Mouse (Mus musculus) forebrain, embryonic 14.5 days (tissue): Measurements from ENCODE around the gene Bax. TPM values are rescaled to one million over a fixed set of nuclear protein-coding genes. Genes with fewer than 3 reads are reported as not detected.
"Not testable (repeated sequence)": the region's sequence is repeated elsewhere in the genome, so short reads cannot be mapped to it uniquely, and the experiment has no call there.

Experiments
- ATAC-seq: fragments of 200-750 bp; cut with Nextera tagmentation; 2 replicates; pipeline ENCODE4 v1.8.0; 2017; ENCODE audit warnings: mild to moderate bottlenecking, moderate library complexity
- DNase-seq: peaks from one replicate; pipeline ENCODE4 v3.0.0-alpha.2; 2015; ENCODE audit warnings: low spot score
- H3K27ac ChIP-seq: fragments of 300-500 bp; sonication (generic); 2 replicates; pipeline ENCODE4 v1.5.1; 2014; ENCODE audit warnings: low read depth, mild to moderate bottlenecking, control low read depth, low read length, moderate library complexity
- H3K27me3 ChIP-seq: fragments of 300-500 bp; sonication (generic); replicated peaks from 2 replicates; pipeline ENCODE4 v1.6.1; 2014; ENCODE audit warnings: low read length, control low read depth, mixed read lengths; ENCODE audit not compliant: control insufficient read depth, insufficient read depth
- H3K36me3 ChIP-seq: fragments of 300-500 bp; sonication (generic); 2 replicates; pipeline ENCODE4 v1.6.1; 2014; ENCODE audit warnings: low read length, control low read depth; ENCODE audit not compliant: control insufficient read depth, insufficient read depth
- H3K4me1 ChIP-seq: fragments of 300-500 bp; sonication (generic); 2 replicates; pipeline ENCODE4 v1.6.1; 2014; ENCODE audit warnings: antibody characterized with exemption, low read length, control low read depth; ENCODE audit not compliant: control insufficient read depth, insufficient read depth
- H3K4me2 ChIP-seq: fragments of 300-500 bp; sonication (generic); 2 replicates; pipeline ENCODE4 v1.6.1; 2014; ENCODE audit warnings: mild to moderate bottlenecking, control low read depth, low read length
- H3K4me3 ChIP-seq: fragments of 300-500 bp; sonication (generic); 2 replicates; pipeline ENCODE4 v1.5.1; 2014; ENCODE audit warnings: low read depth, low read length, control low read depth
- H3K9ac ChIP-seq: fragments of 300-500 bp; sonication (generic); 2 replicates; pipeline ENCODE4 v1.6.1; 2014; ENCODE audit warnings: mild to moderate bottlenecking, low read length, control low read depth, moderate library complexity
- H3K9me3 ChIP-seq: fragments of 300-500 bp; sonication (generic); replicated peaks from 2 replicates; pipeline ENCODE4 v1.6.1; 2016; ENCODE audit warnings: low read length, control low read depth, mixed read lengths; ENCODE audit not compliant: control insufficient read depth
- WGBS: fragments of 180-500 bp; shearing (Covaris S2); extraction: QIAGEN DNeasy Blood & Tissue Kit; methylation state at CpG from one replicate; pipeline ENCODE4 v1.1.7; 2014; 5-methylcytosine and 5-hydroxymethylcytosine counted together
- polyA plus RNA-seq: library from polyadenylated mRNA; unstranded; fragments of >200 nt; fragmentation: Nextera tagmentation; extraction: Ambion mirVana; gene quantifications from 2 replicates; pipeline ENCODE4 v1.2.1, GENCODE M21; 2014

Bax gene
- polyA plus RNA-seq, 1 experiment from 2014 or later, result 168 TPM

- H3K9me3 ChIP-seq, result no peaks in the 10 kb centered on the region
- H3K4me2 ChIP-seq, result no peak overlapping the region
- 96% methylated on average over 4 of the region's 4 CpGs for WGBS
- DNase-seq (no peak), ATAC-seq (no peak)
- H3K27ac ChIP-seq, result no peak overlapping the region
- no peak overlapping the region for H3K4me3 ChIP-seq
- H3K27me3 ChIP-seq, result no peaks in the 10 kb centered on the region
- H3K9ac ChIP-seq, result no peak overlapping the region
- peaks cover 32% of the 10 kb centered on the region for H3K4me1 ChIP-seq
- peaks cover 62% of the 10 kb centered on the region for H3K36me3 ChIP-seq
These were observed 4.9 kb downstream of the Bax start for GRCm38 (mm10) chr7:45461781-45462180.

GRCm38 (mm10) chr7:45461326-45461725 is 5.4 kb downstream of the Bax start:
- WGBS, result 65% methylated on average over 5 of the region's 5 CpGs
- H3K4me2 ChIP-seq, result no peak overlapping the region

GRCm38 (mm10) chr7:45460860-45461314 is 5.8 kb downstream of the Bax start:
- ATAC-seq (no peak), DNase-seq (no peak)
- H3K27ac ChIP-seq, result peak overlapping the region; percentile 98; the same call in 1 of the 2 replicates
- 62% methylated on average over 13 of the region's 13 CpGs for WGBS
- no peak overlapping the region for H3K4me3 ChIP-seq
- peaks cover 30% of the 10 kb centered on the region for H3K4me1 ChIP-seq
- peak overlapping the region; percentile 52 for H3K4me2 ChIP-seq
- H3K36me3 ChIP-seq, result peaks cover 66% of the 10 kb centered on the region
- H3K9me3 ChIP-seq, result no peaks in the 10 kb centered on the region
- H3K9ac ChIP-seq, result no peak overlapping the region; the same call in 1 of the 2 replicates
- H3K27me3 ChIP-seq, result no peaks in the 10 kb centered on the region

More at GRCm38 (mm10) chr7:45461326-45461725, 5.4 kb downstream of the Bax start:
- Histone ChIP-seq H3K4me3 (no peak overlapping the region), H3K4me1 (peaks cover 33% of the 10 kb centered on the region), H3K27ac (peak overlapping the region; percentile 98; the same call in 1 of the 2 replicates), H3K36me3 (peaks cover 64% of the 10 kb centered on the region), H3K9me3 (no peaks in the 10 kb centered on the region), H3K9ac (no peak overlapping the region), H3K27me3 (no peaks in the 10 kb centered on the region)
- DNase-seq (no peak), ATAC-seq (no peak)

GRCm38 (mm10) chr7:45460377-45460776 is 6.3 kb downstream of the Bax start:
- no peak for DNase-seq
- peak overlapping the region; percentile 98 for H3K27ac ChIP-seq
- H3K4me2 ChIP-seq, result peak overlapping the region; percentile 52
- 83% methylated on average over 7 of the region's 7 CpGs for WGBS
- H3K9ac ChIP-seq, result peak overlapping the region; percentile 45
- H3K9me3 ChIP-seq, result no peaks in the 10 kb centered on the region
- H3K4me1 ChIP-seq, result peaks cover 25% of the 10 kb centered on the region
- peak overlapping the region; percentile 80 for H3K4me3 ChIP-seq
- H3K27me3 ChIP-seq, result no peaks in the 10 kb centered on the region
- peaks cover 70% of the 10 kb centered on the region for H3K36me3 ChIP-seq
- ATAC-seq, result no peak

- DNase-seq (peak; percentile 100), ATAC-seq (peak; percentile 97)
- H3K9me3 ChIP-seq, H3K27me3 ChIP-seq: not testable (repeated sequence)
- Histone ChIP-seq H3K36me3 (peaks cover 70% of the 10 kb centered on the region), H3K27ac (peak within 1 kb of the TSS; percentile 98), H3K9ac (peak within 1 kb of the TSS; percentile 94), H3K4me2 (peak within 1 kb of the TSS; percentile 83), H3K4me3 (peak within 1 kb of the TSS; percentile 80), H3K4me1 (peaks cover 24% of the 10 kb centered on the region)
- WGBS, result under 1% methylated on average over 30 of the region's 37 CpGs
These were observed 7.0 kb downstream of the Bax start, which contains the start of gene Ftl1 for GRCm38 (mm10) chr7:45459564-45460140. Gene Ftl1 (minus strand): TSS chr7:45459884.

- Histone ChIP-seq H3K36me3 (peaks cover 70% of the 10 kb centered on the region), H3K4me1 (peaks cover 24% of the 10 kb centered on the region), H3K27me3 (no peaks in the 10 kb centered on the region), H3K9ac (peak overlapping the region; percentile 94), H3K27ac (peak overlapping the region; percentile 98), H3K4me2 (peak overlapping the region; percentile 83), H3K9me3 (no peaks in the 10 kb centered on the region), H3K4me3 (peak overlapping the region; percentile 80)
- DNase-seq (peak; percentile 89), ATAC-seq (peak; percentile 77)
- under 1% methylated on average over 39 of the region's 43 CpGs for WGBS
These were observed 7.7 kb downstream of the Bax start for GRCm38 (mm10) chr7:45458748-45459563.

- peaks cover 61% of the 10 kb centered on the region for H3K36me3 ChIP-seq
- no peak for ATAC-seq
- no peak for DNase-seq
These were observed 9.3 kb downstream of the Bax start for GRCm38 (mm10) chr7:45457204-45458060.

GRCm38 (mm10) chr7:45456721-45457203 is 9.9 kb downstream of the Bax start:
- H3K9ac ChIP-seq, result no peak overlapping the region
- ATAC-seq (no peak), DNase-seq (no peak)
- peak overlapping the region; percentile 29; the same call in 1 of the 2 replicates for H3K27ac ChIP-seq
- H3K4me2 ChIP-seq, result peak overlapping the region; percentile 83
- WGBS, result 60% methylated on average over 9 of the region's 9 CpGs
- 0 out of 2 replicates have a peak overlapping the region, but pooled peaks have one; percentile 80 for H3K4me3 ChIP-seq
- H3K27me3 ChIP-seq, result no peaks in the 10 kb centered on the region
- H3K36me3 ChIP-seq, result peaks cover 60% of the 10 kb centered on the region
- H3K9me3 ChIP-seq, result no peaks in the 10 kb centered on the region
- peaks cover 24% of the 10 kb centered on the region for H3K4me1 ChIP-seq

More at GRCm38 (mm10) chr7:45457204-45458060, 9.3 kb downstream of the Bax start:
- Histone ChIP-seq H3K9me3 (no peaks in the 10 kb centered on the region), H3K4me1 (peaks cover 24% of the 10 kb centered on the region), H3K27me3 (no peaks in the 10 kb centered on the region), H3K4me2 (peak overlapping the region; percentile 83), H3K9ac (peak overlapping the region; percentile 94), H3K4me3 (peak overlapping the region; percentile 80), H3K27ac (peak overlapping the region; percentile 29; the same call in 1 of the 2 replicates)
- 70% methylated on average over 10 of the region's 10 CpGs for WGBS
